Mouse (Mus musculus): Measurements from ENCODE around the gene Wdr37. TPM values are rescaled to one million over a fixed set of nuclear protein-coding genes. Genes with fewer than 3 reads are reported as not detected.

Wdr37 gene
- total RNA-seq, 4 experiments from 2014 or later, result 31.1 to 39.2 (median 34.4) TPM

DNA sequence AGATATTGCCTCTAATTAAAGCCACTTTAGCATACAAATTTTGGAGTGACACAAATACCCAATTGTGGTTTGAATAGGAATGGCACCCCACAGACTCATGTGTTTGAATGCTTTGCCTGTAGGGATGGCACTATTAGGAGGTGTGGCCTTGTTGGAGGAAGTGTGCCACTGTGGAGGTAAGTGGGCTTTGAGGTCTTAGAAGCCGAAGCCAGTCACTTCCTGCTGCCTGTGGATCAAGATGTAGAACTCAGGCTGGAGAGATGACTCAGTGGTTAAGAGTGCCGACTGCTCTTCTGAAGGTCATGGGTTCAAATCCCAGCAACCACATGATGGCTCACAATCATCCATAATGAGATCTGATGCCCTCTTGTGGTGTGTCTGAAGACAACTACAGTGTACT is 30.8 kb downstream of the Wdr37 start:
- no peak for DNase-seq (ENCODE audit: low spot score)

DNA sequence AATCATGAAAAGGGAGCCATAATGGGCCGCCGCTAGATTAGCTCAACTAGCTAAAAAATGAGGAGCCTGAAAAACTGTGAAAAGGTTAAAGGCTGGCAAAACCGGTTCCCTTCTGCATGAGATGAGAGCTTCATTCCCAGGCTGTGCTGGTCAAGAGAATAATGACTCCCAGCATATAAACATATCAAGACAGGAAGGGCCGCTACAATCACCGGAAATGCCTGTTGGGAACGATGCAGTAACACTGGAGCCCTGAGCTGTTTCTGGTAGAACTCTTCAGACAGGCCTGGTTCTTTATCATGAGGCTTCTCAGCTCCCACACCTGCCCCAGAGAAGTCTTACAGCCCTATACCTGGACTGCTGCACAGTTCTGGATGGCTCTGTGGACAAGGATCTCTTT is 31.8 kb downstream of the Wdr37 start:
- DNase-seq (ENCODE audit: low spot score), result peak; percentile 77

DNA sequence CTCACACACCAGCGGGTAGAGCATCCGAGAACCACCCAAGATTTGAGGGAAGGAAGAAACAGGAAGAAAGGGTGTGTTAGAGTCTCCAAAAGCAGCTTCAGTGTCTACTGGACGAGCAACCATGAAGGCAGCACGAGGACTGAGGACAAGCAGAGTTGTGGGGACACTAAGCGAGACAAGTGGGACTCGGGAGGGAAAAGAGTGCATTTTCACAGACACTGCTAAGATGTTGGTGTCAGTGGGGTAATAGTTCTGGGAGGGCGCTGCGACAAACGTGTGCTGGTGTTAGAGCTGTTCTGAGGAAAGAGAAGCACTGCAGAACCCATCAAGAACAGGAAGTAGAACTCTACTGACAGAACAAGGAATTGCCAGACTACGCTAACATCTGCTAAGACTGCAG is 32.6 kb downstream of the Wdr37 start:
- DNase-seq (ENCODE audit: low spot score), result peak; percentile 21

DNA sequence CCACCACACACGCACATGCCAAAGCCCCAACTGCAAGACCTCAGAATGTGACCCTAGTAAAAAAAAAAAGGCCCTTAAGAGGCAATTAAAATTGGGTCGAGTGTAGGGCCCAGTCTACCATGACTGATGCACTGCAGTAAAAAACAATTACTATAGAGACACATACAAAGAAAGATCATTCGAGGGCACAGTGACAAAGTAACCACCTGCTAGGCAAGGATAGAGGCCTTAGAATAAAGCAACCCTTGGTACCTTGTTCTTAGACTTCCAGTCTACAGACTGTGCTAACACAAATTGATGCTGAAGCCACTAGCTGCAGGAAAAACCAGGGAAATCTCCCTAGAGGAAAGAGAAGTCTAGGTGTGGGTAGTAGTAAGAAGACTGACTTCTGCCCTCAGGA is 33.3 kb downstream of the Wdr37 start:
- DNase-seq (ENCODE audit: low spot score), result no peak

DNA sequence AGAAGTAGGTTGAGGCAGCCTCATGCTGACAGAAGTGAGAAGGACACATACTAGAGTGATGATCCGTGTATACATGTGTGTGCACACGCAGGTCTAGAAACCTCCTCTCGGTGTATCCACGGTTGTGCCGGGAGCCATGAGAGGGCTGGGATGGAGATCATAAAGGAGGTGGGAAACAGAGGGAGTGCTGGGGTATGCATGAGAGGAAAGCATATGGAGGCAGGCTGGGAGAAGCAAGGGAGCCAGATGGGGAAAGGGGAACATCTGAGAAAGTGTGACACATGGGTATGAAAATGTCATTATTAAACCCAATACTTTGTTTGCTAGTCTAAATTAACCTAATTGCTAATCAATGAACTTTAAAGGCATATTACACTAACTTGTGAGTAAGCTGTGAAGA is 37.1 kb downstream of the Wdr37 start:
- no peak for DNase-seq (ENCODE audit: low spot score)

DNA sequence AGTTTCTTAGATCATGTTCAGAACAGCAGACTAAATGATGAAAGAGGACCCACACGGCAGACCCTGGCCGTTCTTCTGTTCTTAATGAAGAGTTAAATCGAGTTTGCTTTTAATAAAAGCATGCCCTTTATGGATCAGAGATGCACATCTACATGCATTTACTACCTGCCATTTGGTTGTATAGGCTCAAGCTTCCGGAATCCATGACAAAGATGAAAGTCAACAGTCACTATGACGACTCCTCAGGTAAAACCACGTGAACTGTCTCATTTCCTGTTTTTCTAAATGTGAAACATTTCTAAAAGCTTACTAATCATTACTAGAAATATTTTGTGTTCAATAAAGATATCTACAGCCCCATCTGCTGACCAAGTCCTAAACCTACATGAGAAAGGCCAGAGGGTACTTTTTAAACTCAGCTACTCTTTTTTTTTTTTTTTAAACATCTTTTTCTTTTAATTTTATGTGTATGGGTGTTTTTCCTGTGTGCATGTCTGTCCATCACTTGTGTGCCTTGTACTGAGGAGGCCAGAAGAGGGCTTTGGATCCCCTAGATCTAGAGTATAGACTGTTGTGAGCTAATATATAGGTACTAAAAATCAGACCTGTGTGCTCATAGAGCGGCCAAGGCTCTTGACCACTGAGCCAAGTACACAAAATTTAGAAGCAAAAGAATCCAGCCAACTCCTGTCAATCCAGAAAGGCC is 40.0 kb downstream of the Wdr37 start:
- no peak for DNase-seq (ENCODE audit: low spot score)

DNA sequence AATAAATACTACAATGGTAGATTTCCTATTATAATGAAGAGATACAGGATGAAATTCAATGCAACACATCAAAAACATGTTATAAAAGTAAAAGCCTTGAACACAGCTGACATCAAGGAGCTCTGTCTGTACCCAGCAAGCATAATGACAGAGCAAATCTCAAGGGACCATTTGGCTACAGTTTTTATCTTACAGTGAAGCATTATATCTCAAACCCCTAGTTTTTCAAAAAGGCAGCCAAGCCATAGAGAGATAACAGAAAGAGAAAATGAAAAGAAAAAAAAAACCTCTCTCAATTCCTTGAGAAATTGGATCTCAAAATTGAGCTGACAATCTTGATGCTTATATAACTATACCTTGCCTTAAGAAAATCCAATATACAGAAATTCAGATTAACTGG is 41.0 kb downstream of the Wdr37 start:
- no peak for DNase-seq (ENCODE audit: low spot score)

DNA sequence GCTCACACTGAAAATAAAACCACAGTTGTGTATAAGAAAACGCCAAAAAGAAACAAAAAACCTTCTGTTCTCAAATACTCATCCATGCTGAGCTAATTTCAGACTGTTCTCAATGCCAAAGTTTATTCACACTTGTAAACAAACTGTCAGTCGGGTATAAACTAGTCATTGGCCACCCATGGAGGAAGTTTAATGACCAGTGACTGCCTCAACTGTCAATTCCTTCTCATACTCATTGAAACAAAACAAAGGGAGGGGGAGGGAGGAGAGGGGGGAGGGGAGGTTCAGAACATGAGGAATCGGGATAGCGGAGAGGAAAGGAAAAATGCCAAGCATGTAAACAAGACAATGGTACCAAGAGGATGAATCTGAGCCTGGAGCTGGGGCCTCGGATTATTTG is 41.9 kb downstream of the Wdr37 start:
- no peak for DNase-seq (ENCODE audit: low spot score)

DNA sequence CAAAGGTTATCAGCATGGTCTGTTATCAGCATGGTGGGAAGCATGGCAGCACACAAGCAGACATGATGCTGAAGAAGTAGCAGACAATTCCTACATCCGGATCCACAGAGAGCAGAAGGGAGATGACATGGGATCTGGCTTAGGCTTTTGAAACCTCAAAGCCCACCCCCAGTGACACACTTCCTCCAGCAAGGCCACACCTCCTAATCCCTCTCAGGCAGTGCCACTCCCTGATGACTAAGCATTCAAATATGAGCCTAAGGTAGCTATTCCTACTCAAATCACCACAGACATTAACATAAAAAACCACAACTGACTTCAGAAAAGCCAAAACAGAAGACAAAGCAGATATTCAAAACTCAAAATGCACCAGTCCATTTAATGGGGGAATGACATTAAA is 42.8 kb downstream of the Wdr37 start:
- DNase-seq (ENCODE audit: low spot score), result no peak

DNA sequence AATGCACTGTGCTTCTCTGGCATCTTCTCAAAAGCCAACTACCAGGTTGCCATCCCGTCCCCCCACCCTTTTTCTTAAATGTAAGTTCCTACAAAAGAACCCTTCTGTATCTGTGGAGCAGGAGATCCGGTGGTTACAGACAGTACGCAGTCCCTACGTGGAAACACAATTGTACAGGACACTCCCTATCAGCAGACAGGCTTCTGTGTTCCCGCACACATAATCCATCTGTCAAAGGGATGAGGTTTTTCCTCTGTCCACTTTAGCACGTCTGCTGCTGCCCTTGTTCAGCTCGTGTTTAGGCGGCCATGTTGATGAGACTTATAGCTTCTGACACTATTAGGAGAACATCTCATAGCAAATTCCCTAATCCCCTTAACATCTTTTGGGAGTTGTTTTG is 48.2 kb downstream of the Wdr37 start:
- DNase-seq (ENCODE audit: low spot score), result no peak

DNA sequence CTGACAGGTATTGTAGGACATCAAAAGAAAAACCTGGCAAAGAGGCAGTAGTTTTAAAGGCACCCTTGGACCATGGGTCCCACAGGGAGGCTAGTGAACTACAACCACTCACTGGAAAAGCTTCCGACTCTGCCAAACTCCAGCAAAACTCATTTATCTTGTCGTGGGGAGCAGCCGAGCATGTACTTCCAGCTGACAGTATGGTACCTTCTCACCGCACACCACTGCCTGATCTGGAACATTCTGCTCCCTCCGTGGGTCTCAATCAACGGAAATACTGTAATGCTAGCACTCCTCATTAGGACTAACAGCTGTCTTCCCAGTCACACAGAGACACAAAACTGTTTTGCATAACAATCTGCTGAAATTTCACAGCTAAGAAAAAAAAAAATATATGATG is 48.6 kb downstream of the Wdr37 start:
- no peak for DNase-seq (ENCODE audit: low spot score)

DNA sequence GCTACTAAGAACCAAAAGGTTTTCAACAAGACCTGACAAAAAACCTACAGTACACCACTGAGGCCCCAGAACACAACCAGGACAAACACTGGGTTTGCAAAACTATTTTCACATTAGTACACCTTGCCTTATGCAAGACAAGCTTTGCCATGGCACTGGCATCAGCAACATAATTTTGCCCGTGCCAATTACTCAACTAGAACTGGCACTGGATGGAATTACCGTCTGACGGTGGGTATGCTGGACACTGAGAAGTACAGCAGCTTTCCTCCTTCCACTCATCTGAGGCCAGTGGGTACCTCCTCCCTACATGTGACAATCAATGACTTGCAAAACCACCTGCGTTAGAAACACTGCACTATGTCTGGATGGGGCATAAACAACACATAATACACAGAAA is 49.5 kb downstream of the Wdr37 start:
- no peak for DNase-seq (ENCODE audit: low spot score)

DNA sequence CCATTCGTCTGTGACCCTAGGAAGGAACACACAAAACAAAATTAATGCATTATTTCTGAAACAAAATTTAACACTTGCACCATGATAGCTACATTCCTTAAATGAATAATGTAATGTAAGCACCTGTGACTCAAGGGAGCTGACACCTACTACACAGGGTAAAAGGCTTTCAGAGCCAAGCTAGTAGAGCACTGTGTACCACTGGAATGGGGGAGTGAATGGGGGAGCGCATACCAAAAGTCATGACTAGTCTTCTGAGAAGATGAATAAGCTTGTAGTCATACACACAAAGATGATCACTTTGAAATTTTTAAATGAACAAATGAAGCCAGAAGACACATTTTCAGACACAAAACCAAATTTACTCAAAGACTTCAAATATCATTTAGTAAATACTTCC is 65.8 kb downstream of the Wdr37 start:
- DNase-seq (ENCODE audit: low spot score), result no peak

DNA sequence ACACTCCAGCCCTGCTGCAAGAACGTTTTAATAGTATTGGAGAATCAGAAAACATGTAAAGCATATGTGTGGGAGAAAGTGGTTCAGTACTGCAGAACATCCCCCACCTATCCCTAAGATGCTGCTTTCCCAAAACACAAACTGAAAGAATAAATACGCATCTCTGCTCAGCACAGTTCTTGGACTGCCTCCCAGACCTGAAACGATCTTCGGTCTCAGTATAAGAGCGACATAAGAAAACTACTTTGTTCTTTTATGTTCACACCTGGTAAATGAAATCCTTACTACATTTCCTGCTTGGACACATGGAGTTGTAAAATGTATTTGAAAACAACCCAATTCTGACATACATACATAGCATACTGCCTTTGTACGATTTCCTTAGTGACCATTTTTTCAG is 71.1 kb downstream of the Wdr37 start:
- DNase-seq (ENCODE audit: low spot score), result no peak

DNA sequence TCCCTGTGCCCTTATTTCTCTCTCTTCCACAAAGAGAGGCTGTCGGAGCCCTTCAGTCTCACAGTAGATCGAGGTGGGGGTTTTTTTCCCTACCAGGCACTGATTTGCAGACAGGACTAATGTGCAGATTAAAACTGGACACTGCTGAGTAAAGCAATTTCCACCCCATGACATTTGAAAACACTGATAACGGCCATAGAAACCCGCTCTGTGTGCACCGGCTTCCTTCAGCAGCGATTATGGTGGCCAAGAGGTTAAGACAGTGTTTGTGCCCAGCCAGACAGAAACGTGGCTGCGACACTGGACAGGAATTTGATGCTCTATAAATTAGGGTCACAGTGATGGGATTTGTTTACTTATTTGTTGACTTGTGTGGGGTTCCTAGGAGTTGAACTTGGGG is 78.5 kb downstream of the Wdr37 start:
- DNase-seq (ENCODE audit: low spot score), result no peak

DNA sequence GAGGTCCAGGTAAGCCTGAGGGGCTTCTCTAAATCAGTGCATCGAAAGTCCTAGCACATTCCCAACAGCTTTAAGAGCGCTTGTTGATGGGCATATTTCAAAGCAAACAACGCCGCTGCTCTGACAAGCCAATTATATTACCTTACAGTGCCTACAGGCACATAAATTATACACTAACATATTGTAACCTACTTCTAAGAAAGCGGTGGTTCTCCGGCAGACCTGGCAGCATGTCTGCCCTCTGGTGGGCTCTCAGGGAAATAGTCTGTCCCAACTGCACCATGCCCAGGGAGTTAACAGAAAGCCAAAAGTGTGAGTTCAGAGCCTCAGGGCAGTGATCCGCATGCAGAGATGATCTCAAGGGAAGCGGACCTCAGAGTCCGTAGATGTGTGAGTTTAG is 86.5 kb downstream of the Wdr37 start:
- DNase-seq (ENCODE audit: low spot score), result no peak

DNA sequence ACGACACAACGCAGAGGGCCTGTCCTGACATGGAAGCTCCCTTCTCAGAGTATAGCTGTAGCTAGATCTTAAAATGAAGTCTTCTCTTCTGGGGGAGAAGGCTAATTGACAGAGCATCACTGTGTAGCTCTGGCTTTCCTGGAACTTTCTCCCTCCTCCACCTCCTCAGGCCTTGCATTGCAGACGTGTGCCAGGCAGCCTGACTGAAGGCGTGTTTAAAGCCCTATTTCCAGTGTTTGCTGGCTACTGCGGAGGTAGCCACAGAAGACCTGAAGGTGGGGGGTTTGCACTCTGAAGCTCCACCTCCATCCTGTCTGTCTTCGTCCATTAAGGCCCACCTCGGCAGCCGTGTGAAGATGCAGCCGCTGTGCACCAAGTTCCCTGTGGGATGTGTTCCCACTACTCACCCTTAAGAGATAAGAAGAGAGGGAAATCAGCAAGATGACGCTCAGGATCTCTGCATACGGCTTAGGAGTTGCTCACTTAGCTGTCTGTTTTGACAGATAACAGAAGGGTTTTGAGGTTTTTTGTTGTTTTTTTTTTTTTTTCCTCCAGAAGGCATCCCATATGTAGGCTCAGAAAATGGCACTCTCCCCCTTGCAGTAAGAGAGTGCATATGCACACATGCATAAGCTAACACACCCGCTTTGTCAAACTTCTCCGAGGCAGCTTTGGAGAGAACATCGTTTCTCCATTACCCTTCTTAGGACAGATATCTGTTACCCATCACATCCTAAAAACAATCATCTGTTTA is 87.2 kb downstream of the Wdr37 start:
- DNase-seq (ENCODE audit: low spot score), result no peak

DNA sequence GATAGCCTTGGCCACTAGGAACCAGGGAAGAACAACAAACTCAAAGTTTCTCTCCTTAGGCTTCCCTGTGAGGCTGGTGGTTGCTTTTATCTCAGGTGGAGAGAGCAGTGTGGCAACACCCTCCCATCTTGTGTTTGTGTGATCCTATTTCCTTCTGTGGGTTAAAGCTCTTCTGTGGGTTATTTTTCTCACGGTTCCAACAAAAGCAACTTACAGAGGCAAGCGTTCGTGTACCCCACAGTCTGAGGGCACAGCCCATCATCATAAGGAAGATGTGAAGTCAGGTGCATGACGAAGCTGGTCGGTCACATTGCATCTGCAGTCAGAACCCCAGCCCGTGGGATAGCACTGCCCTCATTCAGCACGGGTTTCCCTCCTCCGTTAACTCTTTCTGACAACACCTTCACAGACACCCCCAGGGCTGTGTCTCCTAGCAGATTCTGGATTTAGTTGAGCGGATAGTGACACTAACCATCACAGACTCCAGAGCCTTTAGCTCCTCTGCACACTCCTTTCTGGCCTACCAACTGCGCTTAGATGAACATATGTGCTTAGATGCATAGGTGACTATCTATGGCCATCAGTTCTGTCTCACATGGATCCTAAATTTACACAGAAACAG is 87.9 kb downstream of the Wdr37 start:
- no peak for DNase-seq (ENCODE audit: low spot score)

DNA sequence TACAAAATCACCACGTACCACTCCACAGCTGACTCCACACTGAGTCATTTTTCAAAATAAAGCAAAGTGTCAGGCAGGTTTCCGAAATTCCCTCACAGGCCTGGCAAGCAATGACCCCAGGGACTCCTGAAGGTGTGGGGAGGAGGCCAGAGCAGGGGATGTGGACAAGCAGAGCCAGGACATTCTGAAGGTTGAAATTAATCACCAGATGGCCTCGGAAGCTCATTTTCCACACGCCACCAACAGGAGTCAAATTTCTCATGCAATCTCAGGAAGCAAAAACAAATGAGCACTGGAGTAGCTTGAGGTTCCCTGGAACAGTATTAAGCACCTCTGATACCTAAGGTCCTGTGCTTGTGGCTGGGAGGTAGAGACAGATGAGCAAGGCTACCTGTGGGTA is 89.1 kb downstream of the Wdr37 start:
- no peak for DNase-seq (ENCODE audit: low spot score)

DNA sequence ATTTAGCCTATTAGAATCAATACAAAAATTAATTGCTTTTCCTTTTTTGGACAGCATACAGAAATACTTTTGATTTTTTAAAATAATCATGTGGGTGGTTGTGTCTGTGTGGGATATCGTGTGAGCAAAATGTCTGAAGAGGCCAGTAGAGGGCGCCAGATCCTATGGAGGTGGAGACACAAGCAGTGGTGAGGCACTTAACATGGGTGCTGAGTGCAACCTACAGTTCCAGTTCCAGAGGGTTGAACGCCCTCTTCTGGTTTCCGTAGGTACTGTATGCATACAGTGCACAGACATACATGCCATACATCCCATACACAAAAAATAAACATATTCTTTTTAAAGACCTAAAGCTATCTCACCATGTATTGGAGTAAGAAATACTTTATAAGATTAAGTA is 91.3 kb downstream of the Wdr37 start:
- peak; percentile 22 for DNase-seq (ENCODE audit: low spot score)

DNA sequence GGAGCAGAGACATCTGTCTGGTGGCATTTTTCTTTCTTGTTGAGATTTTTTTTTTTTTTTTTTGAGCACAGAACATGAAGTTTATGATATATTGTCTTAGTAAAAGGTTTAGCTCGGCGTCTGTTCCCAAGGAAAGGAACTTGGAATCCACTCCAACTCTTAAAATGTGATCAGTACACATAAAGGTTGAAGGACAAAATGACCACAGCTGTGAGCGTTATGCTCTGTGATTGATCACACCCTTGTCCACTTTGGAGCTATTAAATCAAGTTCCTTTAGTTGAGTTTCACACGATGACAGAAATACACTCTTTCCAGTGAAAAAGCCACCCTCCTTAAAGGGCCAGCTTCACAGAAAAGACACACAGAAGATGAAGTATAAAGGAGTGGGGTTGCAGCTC is 101.1 kb downstream of the Wdr37 start:
- DNase-seq (ENCODE audit: low spot score), result no peak

DNA sequence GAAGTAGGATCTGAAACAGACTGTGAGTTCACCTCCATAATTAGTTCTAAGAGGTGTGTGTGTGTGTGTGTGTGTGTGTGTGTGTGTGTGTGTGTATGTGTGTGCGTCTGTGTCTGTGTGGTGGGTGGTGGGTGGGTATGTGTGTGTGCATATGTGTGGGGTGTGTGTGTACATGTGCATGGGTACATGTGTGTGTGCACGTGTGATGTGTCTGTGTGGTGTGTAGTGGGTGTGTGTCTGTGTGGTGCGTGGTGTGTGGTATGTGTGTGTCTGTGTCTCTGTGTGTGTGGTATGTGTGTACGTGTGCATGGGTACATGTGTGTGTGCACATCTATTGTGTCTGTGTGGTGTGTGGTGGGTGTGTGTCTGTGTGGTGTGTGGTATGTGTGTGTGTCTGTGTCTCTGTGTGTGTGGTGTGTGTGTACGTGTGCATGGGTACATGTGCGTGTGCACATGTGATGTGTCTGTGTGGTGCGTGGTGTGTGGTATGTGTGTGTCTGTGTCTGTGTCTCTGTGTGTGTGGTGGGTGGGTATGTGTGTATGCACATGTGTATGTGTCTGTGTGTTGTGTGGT is 102.0 kb downstream of the Wdr37 start:
- no peak for DNase-seq (ENCODE audit: low spot score)

DNA sequence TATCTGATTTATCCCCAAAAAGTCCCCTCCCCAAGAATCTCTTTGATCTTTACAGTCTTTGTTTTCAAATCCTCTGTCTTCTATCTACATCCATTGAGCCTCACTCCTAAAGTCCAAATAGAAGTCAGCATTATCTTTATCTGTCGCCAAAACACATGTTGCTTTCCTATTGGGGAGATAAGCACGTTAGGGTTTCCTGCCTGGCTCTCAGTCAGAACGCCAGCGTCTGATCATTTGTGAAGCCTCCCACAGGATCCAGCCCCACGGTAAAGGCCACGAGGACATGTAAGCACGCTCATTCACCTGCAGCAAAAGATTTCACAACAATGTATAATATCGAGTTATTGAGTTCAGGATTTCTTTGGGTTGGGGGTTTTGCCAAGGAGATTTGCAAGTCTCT is 110.8 kb downstream of the Wdr37 start:
- no peak for DNase-seq (ENCODE audit: low spot score)

Data from heart, adult 8-10 months (tissue).